Mouse (Mus musculus): ENCODE measurements at regions not wholly inside any gene's neighbourhood (a gene's known extent, or its start where the extent isn't known, plus 50 kb on each side); places are given as distances from the start of the nearest gene placed in this dataset.
A peak's percentile ranks its signal among the peaks of the same experiment; 100 is the strongest.

- no peak for DNase-seq (ENCODE audit: low spot score in 2 of 2)
These were observed 111.3 kb upstream of the Vrk1 start for GRCm38 (mm10) chr12:105898580-105899293.

- DNase-seq (ENCODE audit: low spot score in 2 of 2): no peak
These were observed 110.6 kb upstream of the Vrk1 start for GRCm38 (mm10) chr12:105899294-105899909.

GRCm38 (mm10) chr12:105900479-105900878 is 109.5 kb upstream of the Vrk1 start:
- DNase-seq (ENCODE audit: low spot score in 2 of 2): no peak

GRCm38 (mm10) chr12:105903072-105903471 is 107.0 kb upstream of the Vrk1 start:
- DNase-seq (ENCODE audit: low spot score in 2 of 2): no peak

GRCm38 (mm10) chr12:105906584-105906983 is 103.4 kb upstream of the Vrk1 start:
- no peak for DNase-seq (ENCODE audit: low spot score in 2 of 2)

- DNase-seq (ENCODE audit: low spot score in 2 of 2): no peak
These were observed 102.0 kb upstream of the Vrk1 start for GRCm38 (mm10) chr12:105907851-105908620.

GRCm38 (mm10) chr12:105911556-105911955 is 98.5 kb upstream of the Vrk1 start:
- DNase-seq (ENCODE audit: low spot score in 2 of 2): no peak

- DNase-seq (ENCODE audit: low spot score in 2 of 2): no peak
These were observed 92.6 kb upstream of the Vrk1 start for GRCm38 (mm10) chr12:105917388-105917963.

GRCm38 (mm10) chr12:105918775-105919174 is 91.3 kb upstream of the Vrk1 start:
- no peak for DNase-seq (ENCODE audit: low spot score in 2 of 2)

GRCm38 (mm10) chr12:105927210-105927609 is 82.8 kb upstream of the Vrk1 start:
- DNase-seq (ENCODE audit: low spot score in 2 of 2): no peak

GRCm38 (mm10) chr12:105929456-105929921 is 80.5 kb upstream of the Vrk1 start:
- no peak for DNase-seq (ENCODE audit: low spot score in 2 of 2)

GRCm38 (mm10) chr12:105935441-105935880 is 74.6 kb upstream of the Vrk1 start:
- no peak for DNase-seq (ENCODE audit: low spot score in 2 of 2)

GRCm38 (mm10) chr12:105936812-105937530 is 73.1 kb upstream of the Vrk1 start:
- peak in 1 of 2 experiments; percentile 29 for DNase-seq (ENCODE audit: low spot score in 2 of 2)

GRCm38 (mm10) chr12:105942136-105943076 is 67.6 kb upstream of the Vrk1 start:
- DNase-seq (ENCODE audit: low spot score in 2 of 2): no peak

GRCm38 (mm10) chr12:105943077-105943433 is 67.0 kb upstream of the Vrk1 start:
- no peak for DNase-seq (ENCODE audit: low spot score in 2 of 2)

- DNase-seq (ENCODE audit: low spot score in 2 of 2): no peak
These were observed 62.7 kb upstream of the Vrk1 start for GRCm38 (mm10) chr12:105947332-105947731.

- DNase-seq (ENCODE audit: low spot score in 2 of 2): no peak
These were observed 61.7 kb upstream of the Vrk1 start for GRCm38 (mm10) chr12:105948322-105948721.

GRCm38 (mm10) chr12:105955764-105956290 is 54.2 kb upstream of the Vrk1 start:
- no peak for DNase-seq (ENCODE audit: low spot score in 2 of 2)

- no peak for DNase-seq (ENCODE audit: low spot score in 2 of 2)
These were observed 50.3 kb upstream of the Vrk1 start for GRCm38 (mm10) chr12:105959756-105960155.
